Comparison of ENCODE assay signal across 8 mouse cellular contexts in genomic region chr5:18445969-18446368, GRCm38 (mm10).
DNase-seq lines count a peak whose midpoint lies in the region; ATAC-seq and TF ChIP-seq lines count a peak whose summit lies in the region.

No protein-coding gene starts in this region.

- 20% methylated on average over 8 of the region's 8 CpGs for WGBS in liver, adult 2 months
- WGBS in liver, embryonic 11.5 days: 28% methylated on average over 7 of the region's 8 CpGs
- 23% methylated on average over 7 of the region's 8 CpGs for WGBS in forebrain, embryonic 14.5 days
- WGBS in midbrain, embryonic 15.5 days: 24% methylated on average over 8 of the region's 8 CpGs

- H3K9me3 ChIP-seq in liver, embryonic 11.5 days (ENCODE audit: control insufficient read depth, low read length): no peaks in the 10 kb centered on the region
- H3K9me3 ChIP-seq in forebrain, embryonic 14.5 days (replicated peaks; ENCODE audit: control insufficient read depth, low read length): no peaks in the 10 kb centered on the region
- H3K9me3 ChIP-seq in midbrain, embryonic 15.5 days: no peaks in the 10 kb centered on the region

- H3K4me3 ChIP-seq in liver, adult 2 months (ENCODE audit: insufficient read depth, low read depth, low read length): no peak overlapping the region
- H3K4me3 ChIP-seq in liver, embryonic 11.5 days (ENCODE audit: low read depth, low read length): no peak overlapping the region
- H3K4me3 ChIP-seq in forebrain, embryonic 14.5 days (ENCODE audit: low read depth, low read length): no peak overlapping the region
- no peak overlapping the region for H3K4me3 ChIP-seq in midbrain, embryonic 15.5 days

- no peaks in the 10 kb centered on the region for H3K79me2 ChIP-seq in liver, adult 2 months (ENCODE audit: control insufficient read depth, insufficient read depth, low read length)

- H3K36me3 ChIP-seq in liver, adult 2 months (ENCODE audit: control insufficient read depth, insufficient read depth, low read length): no peaks in the 10 kb centered on the region
- H3K36me3 ChIP-seq in liver, embryonic 11.5 days (ENCODE audit: control insufficient read depth, insufficient read depth, low read length): no peaks in the 10 kb centered on the region
- no peaks in the 10 kb centered on the region for H3K36me3 ChIP-seq in forebrain, embryonic 14.5 days (ENCODE audit: control insufficient read depth, insufficient read depth, low read length)
- no peaks in the 10 kb centered on the region for H3K36me3 ChIP-seq in midbrain, embryonic 15.5 days (replicated peaks)

- no peak overlapping the region for H3K9ac ChIP-seq in liver, adult 2 months (ENCODE audit: low read depth, low read length)
- no peak overlapping the region for H3K9ac ChIP-seq in liver, embryonic 11.5 days (ENCODE audit: low read depth, low read length)
- no peak overlapping the region for H3K9ac ChIP-seq in forebrain, embryonic 14.5 days (ENCODE audit: low read length)
- H3K9ac ChIP-seq in midbrain, embryonic 15.5 days: no peak overlapping the region

- ATAC-seq in liver, embryonic 11.5 days (replicated peaks; ENCODE audit: low FRiP score): no peak
- ATAC-seq in forebrain, embryonic 14.5 days: peak; percentile 82
- ATAC-seq in midbrain, embryonic 15.5 days (replicated peaks): peak; percentile 85
- ATAC-seq in CD4-positive, CD25-positive, alpha-beta regulatory T cell, adult 4 months: no peak

- H3K4me2 ChIP-seq in liver, embryonic 11.5 days: no peak overlapping the region
- no peak overlapping the region for H3K4me2 ChIP-seq in forebrain, embryonic 14.5 days (ENCODE audit: low read length)
- no peak overlapping the region for H3K4me2 ChIP-seq in midbrain, embryonic 15.5 days

- no peak overlapping the region for H3K27ac ChIP-seq in liver, adult 2 months (replicated peaks; ENCODE audit: insufficient read depth, low read depth, low read length)
- H3K27ac ChIP-seq in liver, embryonic 11.5 days (ENCODE audit: low read depth, low read length): no peak overlapping the region
- no peak overlapping the region for H3K27ac ChIP-seq in forebrain, embryonic 14.5 days (ENCODE audit: low read depth, low read length)
- no peak overlapping the region for H3K27ac ChIP-seq in midbrain, embryonic 15.5 days

- no peaks in the 10 kb centered on the region for H3K4me1 ChIP-seq in liver, adult 2 months (ENCODE audit: control insufficient read depth, insufficient read depth, low read length)
- no peaks in the 10 kb centered on the region for H3K4me1 ChIP-seq in liver, embryonic 11.5 days (replicated peaks; ENCODE audit: control insufficient read depth, insufficient read depth, low read length)
- no peaks in the 10 kb centered on the region for H3K4me1 ChIP-seq in forebrain, embryonic 14.5 days (ENCODE audit: control insufficient read depth, insufficient read depth, low read length)
- H3K4me1 ChIP-seq in midbrain, embryonic 15.5 days: no peaks in the 10 kb centered on the region

- TF ChIP-seq POLR2A in liver, adult 2 months (IDR thresholded peaks at IDR 0.05; ENCODE audit: extremely low read depth, insufficient read depth, low read length): no peak

- H3K27me3 ChIP-seq in liver, adult 2 months (ENCODE audit: control insufficient read depth, insufficient read depth, low read length): no peaks in the 10 kb centered on the region
- no peaks in the 10 kb centered on the region for H3K27me3 ChIP-seq in liver, embryonic 11.5 days (replicated peaks; ENCODE audit: control insufficient read depth, insufficient read depth, low read length)
- H3K27me3 ChIP-seq in forebrain, embryonic 14.5 days (replicated peaks; ENCODE audit: control insufficient read depth, insufficient read depth, low read length): no peaks in the 10 kb centered on the region
- H3K27me3 ChIP-seq in midbrain, embryonic 15.5 days (replicated peaks): no peaks in the 10 kb centered on the region

- DNase-seq in liver, adult 2 months (ENCODE audit: extremely low read depth, low read depth, low spot score): peak; percentile 59
- no peak for DNase-seq in liver, embryonic 11.5 days (ENCODE audit: low spot score)
- peak; percentile 3 for DNase-seq in c-Kit-positive CD71-positive TER-119-positive erythroid progenitor cells, embryonic 14.5 days (ENCODE audit: low spot score)
- peak; percentile 93 for DNase-seq in forebrain, embryonic 14.5 days (ENCODE audit: low spot score)
- peak; percentile 9 for DNase-seq in induced T-regulatory cell, adult 2 months (ENCODE audit: low read depth)
- peak; percentile 30 to 88 for DNase-seq in left cerebral cortex, adult 9 months (ENCODE audit: low spot score in 2 of 2)

- no peak for TF ChIP-seq CTCF in liver, adult 2 months (IDR thresholded peaks at IDR 0.05; ENCODE audit: low read depth, low read length)

Comparison
In these comparisons a context has a peak if more than half of its experiments do, and no peak if none do; other contexts are left out.
1. ATAC-seq: peak in forebrain, embryonic 14.5 days (single experiment) and midbrain, embryonic 15.5 days (single experiment); none in liver, embryonic 11.5 days (single experiment) and CD4-positive, CD25-positive, alpha-beta regulatory T cell, adult 4 months (single experiment).